Mouse (Mus musculus) stomach, embryonic 16.5 days (tissue): ENCODE measurements around the gene Prpf4. TPM values are rescaled to one million over a fixed set of nuclear protein-coding genes. Genes with fewer than 3 reads are reported as not detected.

Experiments
- ATAC-seq: fragments of 200-750 bp; cut with Nextera tagmentation; 2 replicates; pipeline ENCODE4 v1.8.0; 2017; ENCODE audit warnings: moderate number of reproducible peaks, moderate TSS enrichment; ENCODE audit not compliant: insufficient read depth, low FRiP score
- H3K27ac ChIP-seq: fragments of 300-500 bp; sonication (generic); 2 replicates; pipeline ENCODE4 v1.5.1; 2014; ENCODE audit warnings: low read length
- H3K27me3 ChIP-seq: fragments of 300-500 bp; sonication (generic); 2 replicates; pipeline ENCODE4 v1.6.1; 2014; ENCODE audit warnings: low read length, control low read depth, mixed read lengths; ENCODE audit not compliant: control insufficient read depth, insufficient read depth
- H3K36me3 ChIP-seq: fragments of 300-500 bp; sonication (generic); 2 replicates; pipeline ENCODE4 v1.6.1; 2014; ENCODE audit warnings: low read length; ENCODE audit not compliant: control insufficient read depth, insufficient read depth
- H3K4me1 ChIP-seq: fragments of 300-500 bp; sonication (generic); 2 replicates; pipeline ENCODE4 v1.6.1; 2014; ENCODE audit warnings: low read length, control low read depth, mixed read lengths; ENCODE audit not compliant: control insufficient read depth, insufficient read depth
- H3K4me2 ChIP-seq: fragments of 300-500 bp; sonication (generic); 2 replicates; pipeline ENCODE4 v1.6.1; 2014; ENCODE audit warnings: low read depth, low read length, mixed read lengths
- H3K4me3 ChIP-seq: fragments of 300-500 bp; sonication (generic); replicated peaks from 2 replicates; pipeline ENCODE4 v1.5.1; 2014; ENCODE audit warnings: mild to moderate bottlenecking, low read length
- H3K9ac ChIP-seq: fragments of 300-500 bp; sonication (generic); 2 replicates; pipeline ENCODE4 v1.6.1; 2014; ENCODE audit warnings: low read length
- H3K9me3 ChIP-seq: fragments of 300-500 bp; sonication (generic); replicated peaks from 2 replicates; pipeline ENCODE4 v1.6.1; 2016; ENCODE audit warnings: low read length, control low read depth; ENCODE audit not compliant: control insufficient read depth
- WGBS: fragments of 180-500 bp; shearing (Covaris S2); extraction: QIAGEN DNeasy Blood & Tissue Kit; methylation state at CpG from one replicate; pipeline ENCODE4 v1.1.7; 2014; 5-methylcytosine and 5-hydroxymethylcytosine counted together
- polyA plus RNA-seq: library from polyadenylated mRNA; unstranded; fragments of >200 nt; fragmentation: Nextera tagmentation; extraction: Ambion mirVana; gene quantifications from 2 replicates; pipeline ENCODE4 v1.2.1, GENCODE M21; 2015

The Prpf4 gene
- polyA plus RNA-seq, 1 experiment from 2014 or later, result 16.6 TPM

DNA sequence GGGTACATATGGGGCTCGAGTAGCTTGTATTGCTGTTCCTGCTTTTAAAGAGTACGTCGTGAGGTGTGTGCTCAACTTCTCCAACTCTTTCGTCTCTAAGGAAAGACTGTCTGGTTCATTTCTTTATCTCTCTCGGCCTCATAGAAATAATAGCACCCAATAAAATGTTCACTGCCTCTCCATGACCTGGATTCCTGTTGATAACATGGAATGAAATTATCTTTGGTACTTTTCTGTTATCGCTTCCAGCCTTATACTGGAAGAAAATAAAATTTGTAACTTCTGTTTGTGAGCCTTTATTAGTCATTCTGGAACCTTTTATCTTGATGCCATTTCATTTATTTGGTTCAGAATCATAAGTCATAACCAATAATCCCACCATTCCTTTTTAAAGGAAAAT lies 25.4 kb upstream of the Prpf4 start:
- H3K27me3 ChIP-seq, result no peaks in the 10 kb centered on the region
- ATAC-seq, result no peak
- peaks cover 3% of the 10 kb centered on the region; the same call in 1 of the 2 replicates for H3K4me1 ChIP-seq
- H3K4me2 ChIP-seq, result no peak overlapping the region
- no peaks in the 10 kb centered on the region for H3K9me3 ChIP-seq
- no peak overlapping the region for H3K4me3 ChIP-seq
- no peaks in the 10 kb centered on the region for H3K36me3 ChIP-seq
- no peak overlapping the region for H3K27ac ChIP-seq
- H3K9ac ChIP-seq, result no peak overlapping the region
- WGBS, result 83% methylated on average over 6 of the region's 6 CpGs

DNA sequence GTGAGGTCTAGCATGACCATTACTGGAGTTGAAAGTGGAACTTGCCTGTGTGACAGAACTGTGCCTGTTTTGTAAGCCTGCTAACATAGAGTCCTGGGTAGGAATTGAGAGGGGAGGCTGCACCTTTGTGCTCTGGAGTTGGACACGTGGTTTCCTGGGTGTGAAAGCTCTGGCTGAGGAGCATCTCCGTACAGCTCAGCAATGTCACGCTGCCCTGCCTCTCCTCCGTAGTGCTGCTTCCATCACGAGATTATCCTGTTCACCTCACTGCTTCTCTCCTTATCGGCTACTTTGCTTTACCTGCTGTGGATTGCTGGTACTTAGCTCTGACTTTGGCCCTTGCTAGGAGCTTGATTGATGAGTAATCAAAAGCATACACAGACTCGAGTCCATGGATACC lies 24.8 kb upstream of the Prpf4 start:
- no peak overlapping the region for H3K4me3 ChIP-seq
- ATAC-seq, result peak; percentile 44; the same call in 1 of the 2 replicates
- no peak overlapping the region; the same call in 1 of the 2 replicates for H3K27ac ChIP-seq
- H3K9me3 ChIP-seq, result no peaks in the 10 kb centered on the region
- peaks cover 3% of the 10 kb centered on the region; the same call in 1 of the 2 replicates for H3K4me1 ChIP-seq
- WGBS, result 62% methylated on average over 7 of the region's 7 CpGs
- H3K4me2 ChIP-seq, result no peak overlapping the region
- no peak overlapping the region for H3K9ac ChIP-seq
- no peaks in the 10 kb centered on the region for H3K27me3 ChIP-seq
- no peaks in the 10 kb centered on the region; the same call in 1 of the 2 replicates for H3K36me3 ChIP-seq

DNA sequence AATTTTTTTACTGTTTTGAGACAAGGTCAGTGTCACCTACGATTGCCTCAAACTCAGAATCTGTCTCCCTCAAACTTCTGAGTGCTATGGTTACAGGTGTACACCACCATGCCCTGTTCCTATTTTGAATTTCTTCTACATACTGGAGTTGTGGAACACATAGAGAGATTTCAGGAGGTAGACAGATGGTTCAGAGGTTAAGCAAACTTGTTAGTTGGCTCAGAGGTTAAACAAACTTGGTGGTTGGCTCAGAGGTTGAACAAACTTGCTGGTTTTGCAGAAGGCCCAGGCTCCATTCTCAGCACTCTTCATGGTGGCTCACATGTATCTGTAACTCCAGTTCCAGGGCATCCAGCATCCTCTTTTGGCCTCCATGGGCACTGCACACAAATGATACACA lies 24.4 kb upstream of the Prpf4 start:
- WGBS, result 64% methylated on average over 1 of the region's 1 CpGs
- Histone ChIP-seq H3K27me3 (no peaks in the 10 kb centered on the region), H3K4me2 (no peak overlapping the region), H3K36me3 (no peaks in the 10 kb centered on the region; the same call in 1 of the 2 replicates), H3K9ac (no peak overlapping the region), H3K4me1 (no peaks in the 10 kb centered on the region), H3K4me3 (no peak overlapping the region), H3K9me3 (no peaks in the 10 kb centered on the region), H3K27ac (no peak overlapping the region)
- no peak for ATAC-seq

DNA sequence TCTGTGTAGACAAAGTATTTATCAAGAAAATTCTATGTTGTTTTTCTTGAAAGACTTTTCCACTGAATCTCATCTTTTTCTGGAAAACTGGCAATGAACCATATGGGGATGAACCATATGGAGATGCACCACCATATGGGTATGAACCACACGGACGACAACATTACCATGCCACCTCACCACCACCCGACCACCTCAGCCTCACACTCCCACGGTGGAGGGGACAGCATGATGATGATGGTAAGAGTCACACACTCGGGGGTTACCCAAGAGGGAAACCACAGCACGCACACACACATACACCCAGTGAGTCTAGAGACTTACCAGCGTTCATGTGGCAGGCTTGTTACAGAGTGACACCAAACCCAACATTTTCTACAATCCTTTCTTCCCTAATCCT lies 23.2 kb upstream of the Prpf4 start:
- H3K9me3 ChIP-seq, result no peaks in the 10 kb centered on the region
- no peak overlapping the region for H3K9ac ChIP-seq
- no peaks in the 10 kb centered on the region for H3K4me1 ChIP-seq
- H3K4me2 ChIP-seq, result no peak overlapping the region
- no peak for ATAC-seq
- no peak overlapping the region for H3K4me3 ChIP-seq
- H3K36me3 ChIP-seq, result no peaks in the 10 kb centered on the region; the same call in 1 of the 2 replicates
- H3K27me3 ChIP-seq, result no peaks in the 10 kb centered on the region
- 92% methylated on average over 7 of the region's 7 CpGs for WGBS
- no peak overlapping the region for H3K27ac ChIP-seq

DNA sequence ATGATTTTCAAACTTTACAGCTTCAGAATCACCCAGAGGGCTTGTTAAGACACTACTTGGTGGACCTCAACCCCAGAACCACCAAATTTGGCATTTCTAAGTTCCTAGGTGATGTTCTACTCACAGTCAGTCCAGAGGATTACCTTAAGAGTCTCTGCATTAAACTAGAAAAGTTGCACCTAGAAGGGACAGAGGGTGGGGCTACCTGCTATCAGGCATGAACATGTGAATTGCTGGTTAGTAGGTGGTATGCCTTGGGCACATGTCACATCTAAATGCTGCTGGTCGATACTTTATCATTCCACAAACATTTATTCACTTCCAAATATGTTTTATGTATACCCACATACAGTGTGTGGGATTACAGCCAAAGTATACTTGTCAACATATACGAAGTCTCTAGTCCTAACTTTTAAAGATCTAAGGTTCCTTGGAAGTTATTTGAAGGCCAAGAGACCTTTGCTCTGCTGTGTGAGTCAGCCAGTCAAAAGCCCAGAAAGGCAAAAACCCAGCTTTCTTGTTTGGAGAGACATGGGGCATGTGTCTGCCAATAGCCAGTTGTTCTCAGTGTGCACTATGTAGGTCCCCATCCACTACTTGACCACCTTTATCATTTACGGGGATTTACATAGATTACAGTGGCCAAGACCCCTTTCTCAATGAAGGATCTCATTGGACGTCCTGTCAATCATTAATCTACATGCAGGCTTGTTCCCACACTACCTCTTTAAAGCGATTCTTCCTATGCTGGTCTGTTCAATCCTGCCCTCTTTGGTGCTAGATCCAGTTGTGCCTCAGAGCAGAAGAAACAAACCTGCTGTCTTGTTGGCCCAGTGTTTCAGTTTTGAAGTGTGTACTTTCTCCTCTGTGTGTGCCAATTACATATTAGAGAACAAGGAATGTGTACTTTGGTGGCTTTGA lies 18.7 kb upstream of the Prpf4 start:
- no peaks in the 10 kb centered on the region; the same call in 1 of the 2 replicates for H3K36me3 ChIP-seq
- ATAC-seq, result no peak
- no peak overlapping the region for H3K4me2 ChIP-seq

DNA sequence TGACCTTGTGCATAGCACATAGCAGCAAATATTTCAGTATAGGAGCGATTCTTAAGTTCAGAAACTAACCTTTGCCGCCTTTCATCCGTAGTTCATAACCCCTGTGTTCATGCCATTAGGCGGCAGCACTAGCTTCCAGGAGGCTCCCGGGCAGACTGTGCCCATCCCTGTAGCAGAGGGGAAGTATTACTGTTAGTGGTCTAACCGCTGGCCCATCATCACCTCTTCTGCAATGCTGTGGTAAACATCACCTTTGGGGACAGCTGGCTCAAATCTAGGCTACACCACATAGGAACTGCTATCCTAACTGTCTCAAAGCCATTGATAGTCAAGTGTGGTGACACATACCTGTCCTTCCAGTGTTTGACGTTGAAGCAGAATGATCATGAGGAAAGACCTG lies 16.7 kb upstream of the Prpf4 start:
- 79% methylated on average over 7 of the region's 7 CpGs for WGBS
- peaks cover 4% of the 10 kb centered on the region; the same call in 1 of the 2 replicates for H3K36me3 ChIP-seq
- H3K9me3 ChIP-seq, result no peaks in the 10 kb centered on the region
- H3K4me3 ChIP-seq, result no peak overlapping the region
- no peaks in the 10 kb centered on the region for H3K27me3 ChIP-seq
- no peak overlapping the region for H3K9ac ChIP-seq
- no peak overlapping the region for H3K27ac ChIP-seq
- ATAC-seq, result no peak
- H3K4me1 ChIP-seq, result no peaks in the 10 kb centered on the region
- H3K4me2 ChIP-seq, result no peak overlapping the region

More for the DNA sequence above, 18.7 kb upstream of the Prpf4 start:
- WGBS, result 69% methylated on average over 5 of the region's 5 CpGs
- no peaks in the 10 kb centered on the region for H3K9me3 ChIP-seq
- H3K4me3 ChIP-seq, result no peak overlapping the region
- H3K27ac ChIP-seq, result no peak overlapping the region
- no peaks in the 10 kb centered on the region for H3K27me3 ChIP-seq
- H3K4me1 ChIP-seq, result no peaks in the 10 kb centered on the region
- H3K9ac ChIP-seq, result no peak overlapping the region

DNA sequence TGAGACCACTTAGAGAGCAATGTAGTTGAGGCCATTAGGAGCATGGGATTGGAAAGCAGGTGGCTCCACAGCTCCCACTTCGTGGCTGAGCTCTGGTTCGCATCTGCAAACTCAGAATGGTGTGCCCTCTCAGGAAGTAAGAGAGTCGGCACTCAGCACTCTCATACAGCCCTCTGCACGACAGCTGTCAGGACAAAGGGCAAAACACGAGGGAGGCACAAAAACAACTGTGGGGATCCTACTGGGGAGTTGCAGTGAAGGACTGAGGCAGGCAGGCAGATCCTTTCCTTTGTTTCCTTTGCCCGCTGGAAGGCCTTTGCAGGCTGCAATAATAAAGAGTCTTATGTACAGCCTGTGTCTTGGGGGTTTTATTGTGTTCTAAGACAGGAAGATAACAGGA lies 15.1 kb upstream of the Prpf4 start:
- Histone ChIP-seq H3K36me3 (peaks cover 14% of the 10 kb centered on the region; the same call in 1 of the 2 replicates), H3K9me3 (no peaks in the 10 kb centered on the region), H3K27ac (no peak overlapping the region), H3K4me2 (no peak overlapping the region), H3K9ac (no peak overlapping the region), H3K4me3 (no peak overlapping the region), H3K4me1 (no peaks in the 10 kb centered on the region), H3K27me3 (no peaks in the 10 kb centered on the region)
- ATAC-seq, result no peak
- 69% methylated on average over 6 of the region's 6 CpGs for WGBS

DNA sequence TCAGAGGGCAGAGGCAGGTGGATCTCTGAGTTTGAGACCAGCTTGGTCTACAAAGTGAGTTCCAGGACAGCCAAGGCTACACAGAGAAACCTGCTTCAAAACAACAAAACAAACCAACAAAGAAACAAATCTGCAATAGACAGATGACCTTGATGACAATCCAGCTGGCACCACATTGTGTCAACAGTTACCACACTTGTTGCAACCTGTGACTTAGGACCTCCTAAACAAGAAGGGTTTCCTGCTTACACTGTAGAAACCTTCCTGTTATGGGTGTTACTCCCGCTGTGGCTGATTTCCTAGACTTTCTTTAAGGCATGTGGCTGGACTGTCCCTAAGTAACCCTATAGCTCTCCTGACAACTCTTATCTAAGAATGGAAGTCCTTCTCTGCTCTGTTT lies 12.8 kb upstream of the Prpf4 start:
- H3K27ac ChIP-seq, result no peak overlapping the region
- H3K27me3 ChIP-seq, result no peaks in the 10 kb centered on the region
- ATAC-seq, result no peak
- WGBS, result 81% methylated on average over 1 of the region's 1 CpGs
- H3K9ac ChIP-seq, result no peak overlapping the region
- H3K36me3 ChIP-seq, result peaks cover 25% of the 10 kb centered on the region
- no peak overlapping the region for H3K4me2 ChIP-seq
- no peak overlapping the region for H3K4me3 ChIP-seq
- H3K4me1 ChIP-seq, result no peaks in the 10 kb centered on the region
- H3K9me3 ChIP-seq, result no peaks in the 10 kb centered on the region

DNA sequence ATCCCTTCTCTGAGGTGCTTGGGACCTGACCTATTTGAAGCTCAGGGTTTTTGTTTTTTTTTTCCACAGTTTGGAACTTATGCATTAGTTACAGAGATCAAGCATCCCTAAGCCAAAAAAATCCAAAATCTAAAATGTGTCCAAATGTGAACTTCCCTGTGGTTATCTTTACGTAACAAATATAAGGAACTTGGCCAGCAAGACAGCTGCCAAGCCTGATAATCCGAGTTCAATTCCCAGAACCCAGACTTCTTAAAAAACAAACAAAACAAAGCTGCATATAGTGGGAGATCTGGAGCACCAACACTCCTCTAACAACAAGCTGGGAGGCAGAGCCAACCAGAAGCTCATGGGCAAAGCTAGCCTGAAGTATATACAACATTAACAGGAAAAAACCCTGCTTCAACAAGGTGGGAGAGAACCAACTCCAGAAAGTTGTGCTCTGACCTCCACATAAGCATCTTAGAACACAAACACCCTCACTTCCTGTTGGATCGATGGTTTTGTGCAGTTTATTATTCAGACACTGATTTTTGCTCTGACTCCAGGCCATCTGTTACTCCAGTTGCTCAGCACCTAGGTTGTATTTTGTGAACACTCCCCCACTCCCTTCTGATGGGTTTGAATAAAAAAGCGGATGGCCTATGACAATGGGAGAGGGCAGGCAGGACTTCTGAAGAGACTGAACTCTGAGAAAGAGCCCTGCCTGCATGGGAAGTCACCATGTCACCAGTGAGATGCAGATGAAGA lies 10.8 kb upstream of the Prpf4 start:
- Histone ChIP-seq H3K27ac (no peak overlapping the region), H3K9ac (no peak overlapping the region), H3K4me2 (no peak overlapping the region), H3K9me3 (no peaks in the 10 kb centered on the region), H3K4me1 (no peaks in the 10 kb centered on the region), H3K36me3 (peaks cover 29% of the 10 kb centered on the region), H3K4me3 (no peak overlapping the region), H3K27me3 (no peaks in the 10 kb centered on the region)
- ATAC-seq, result no peak
- WGBS, result 77% methylated on average over 4 of the region's 4 CpGs
